Mouse (Mus musculus) forebrain, embryonic 12.5 days (tissue): Measurements from ENCODE around the gene D6Ertd527e. TPM values are rescaled to one million over a fixed set of nuclear protein-coding genes. Genes with fewer than 3 reads are reported as not detected.

ENCODE experiments used
- ATAC-seq: fragments of 200-750 bp; cut with Nextera tagmentation; 2 replicates; pipeline ENCODE4 v1.8.0; 2017; ENCODE audit warnings: moderate TSS enrichment; ENCODE audit not compliant: low FRiP score
- H3K27ac ChIP-seq: fragments of 300-500 bp; sonication (generic); 2 replicates; pipeline ENCODE4 v1.5.1; 2016; ENCODE audit warnings: mild to moderate bottlenecking
- H3K27me3 ChIP-seq: fragments of 300-500 bp; sonication (generic); 2 replicates; pipeline ENCODE4 v1.6.1; 2016; ENCODE audit warnings: mild to moderate bottlenecking
- H3K36me3 ChIP-seq: fragments of 300-500 bp; sonication (generic); replicated peaks from 2 replicates; pipeline ENCODE4 v1.6.1; 2016; ENCODE audit warnings: mild to moderate bottlenecking
- H3K4me1 ChIP-seq: fragments of 300-500 bp; sonication (generic); 2 replicates; pipeline ENCODE4 v1.6.1; 2016
- H3K4me2 ChIP-seq: fragments of 300-500 bp; sonication (generic); 2 replicates; pipeline ENCODE4 v1.6.1; 2016; ENCODE audit warnings: mild to moderate bottlenecking, moderate library complexity
- H3K4me3 ChIP-seq: fragments of 300-500 bp; sonication (generic); replicated peaks from 2 replicates; pipeline ENCODE4 v1.5.1; 2016; ENCODE audit warnings: mild to moderate bottlenecking
- H3K9ac ChIP-seq: fragments of 300-500 bp; sonication (generic); 2 replicates; pipeline ENCODE4 v1.6.1; 2016; ENCODE audit warnings: mild to moderate bottlenecking
- H3K9me3 ChIP-seq: fragments of 300-500 bp; sonication (generic); 2 replicates; pipeline ENCODE4 v1.6.1; 2016
- WGBS: fragments of 180-500 bp; shearing (Covaris S2); methylation state at CpG from one replicate; pipeline ENCODE4 v1.1.7; 2016; 5-methylcytosine and 5-hydroxymethylcytosine counted together
- polyA plus RNA-seq: library from polyadenylated mRNA; unstranded; fragments of >200 nt; fragmentation: Nextera tagmentation; extraction: Ambion mirVana; gene quantifications from 2 replicates; pipeline ENCODE4 v1.2.1, GENCODE M21; 2016

D6Ertd527e gene
- polyA plus RNA-seq, 1 experiment from 2014 or later, result 0.19 TPM

GRCm38 (mm10) chr6:87116596-87116995 lies 12.1 kb downstream of the D6Ertd527e start:
- ATAC-seq, result no peak
- WGBS, result 81% methylated on average over 7 of the region's 7 CpGs

DNA sequence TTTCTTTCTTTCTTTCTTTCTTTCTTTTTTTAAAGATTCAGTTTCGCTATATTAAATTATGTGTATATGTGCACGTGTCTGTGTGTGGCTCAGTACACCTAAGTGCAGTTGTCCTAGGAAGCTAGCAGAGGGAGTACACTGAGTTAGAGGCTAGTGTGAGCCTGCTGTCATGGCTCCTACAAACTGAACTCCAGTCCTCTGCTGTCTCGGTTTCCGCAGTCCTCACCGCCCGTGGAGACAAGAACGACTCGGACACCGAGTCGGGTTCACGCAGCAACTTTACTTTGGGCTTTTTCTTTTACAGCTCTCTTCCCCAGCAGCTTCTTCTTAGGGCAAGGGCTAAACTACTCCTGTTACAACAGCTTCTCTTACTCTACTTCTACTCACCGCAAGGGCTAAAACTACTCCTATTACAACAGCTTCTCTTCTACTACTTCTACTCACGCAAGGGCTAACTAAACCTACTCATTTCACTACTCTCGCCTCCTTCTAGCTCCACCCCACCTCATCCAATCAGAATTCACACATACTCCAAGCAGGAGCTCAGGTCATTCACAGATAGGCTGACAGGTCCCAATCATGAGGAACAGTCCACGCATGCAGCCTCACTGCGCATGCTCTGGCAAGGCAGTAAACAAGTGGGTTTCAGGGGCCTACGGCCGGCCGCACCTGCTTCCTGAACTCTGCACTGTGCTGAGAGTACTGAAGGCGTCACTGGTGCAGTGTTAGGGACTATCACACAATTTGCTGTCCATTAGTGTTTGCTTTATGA lies 14.7 kb downstream of the D6Ertd527e start:
- Histone ChIP-seq H3K9me3 (no peaks in the 10 kb centered on the region), H3K27ac (no peak overlapping the region), H3K27me3 (no peaks in the 10 kb centered on the region), H3K4me2 (no peak overlapping the region), H3K4me3 (no peak overlapping the region), H3K4me1 (no peaks in the 10 kb centered on the region), H3K9ac (no peak overlapping the region), H3K36me3 (no peaks in the 10 kb centered on the region)
- WGBS, result 92% methylated on average over 20 of the region's 20 CpGs
- ATAC-seq, result no peak

More at GRCm38 (mm10) chr6:87116596-87116995, 12.1 kb downstream of the D6Ertd527e start:
- H3K9me3 ChIP-seq, result no peaks in the 10 kb centered on the region
- H3K27ac ChIP-seq, result no peak overlapping the region
- H3K4me1 ChIP-seq, result no peaks in the 10 kb centered on the region
- no peaks in the 10 kb centered on the region for H3K36me3 ChIP-seq
- H3K9ac ChIP-seq, result no peak overlapping the region
- no peak overlapping the region for H3K4me2 ChIP-seq
- H3K27me3 ChIP-seq, result no peaks in the 10 kb centered on the region
- H3K4me3 ChIP-seq, result no peak overlapping the region

GRCm38 (mm10) chr6:87119975-87120374 lies 15.4 kb downstream of the D6Ertd527e start:
- no peak overlapping the region for H3K27ac ChIP-seq
- no peak overlapping the region for H3K9ac ChIP-seq
- H3K4me1 ChIP-seq, result no peaks in the 10 kb centered on the region
- ATAC-seq, result no peak
- H3K4me3 ChIP-seq, result no peak overlapping the region
- no peaks in the 10 kb centered on the region for H3K9me3 ChIP-seq
- H3K4me2 ChIP-seq, result no peak overlapping the region
- H3K27me3 ChIP-seq, result no peaks in the 10 kb centered on the region
- 91% methylated on average over 4 of the region's 4 CpGs for WGBS
- no peaks in the 10 kb centered on the region for H3K36me3 ChIP-seq

GRCm38 (mm10) chr6:87120661-87121060 lies 16.1 kb downstream of the D6Ertd527e start:
- no peaks in the 10 kb centered on the region for H3K27me3 ChIP-seq
- no peak overlapping the region for H3K9ac ChIP-seq
- no peak for ATAC-seq
- H3K4me3 ChIP-seq, result no peak overlapping the region
- no peaks in the 10 kb centered on the region for H3K36me3 ChIP-seq
- no peaks in the 10 kb centered on the region for H3K9me3 ChIP-seq
- H3K27ac ChIP-seq, result no peak overlapping the region
- WGBS, result 87% methylated on average over 6 of the region's 6 CpGs
- no peak overlapping the region for H3K4me2 ChIP-seq
- no peaks in the 10 kb centered on the region for H3K4me1 ChIP-seq

GRCm38 (mm10) chr6:87121961-87122360 lies 17.4 kb downstream of the D6Ertd527e start:
- WGBS, result 85% methylated on average over 7 of the region's 7 CpGs
- no peaks in the 10 kb centered on the region for H3K27me3 ChIP-seq
- H3K4me3 ChIP-seq, result no peak overlapping the region
- H3K9ac ChIP-seq, result no peak overlapping the region
- H3K9me3 ChIP-seq, result no peaks in the 10 kb centered on the region
- no peak for ATAC-seq
- no peaks in the 10 kb centered on the region for H3K36me3 ChIP-seq
- no peak overlapping the region for H3K27ac ChIP-seq
- no peaks in the 10 kb centered on the region for H3K4me1 ChIP-seq
- no peak overlapping the region for H3K4me2 ChIP-seq

DNA sequence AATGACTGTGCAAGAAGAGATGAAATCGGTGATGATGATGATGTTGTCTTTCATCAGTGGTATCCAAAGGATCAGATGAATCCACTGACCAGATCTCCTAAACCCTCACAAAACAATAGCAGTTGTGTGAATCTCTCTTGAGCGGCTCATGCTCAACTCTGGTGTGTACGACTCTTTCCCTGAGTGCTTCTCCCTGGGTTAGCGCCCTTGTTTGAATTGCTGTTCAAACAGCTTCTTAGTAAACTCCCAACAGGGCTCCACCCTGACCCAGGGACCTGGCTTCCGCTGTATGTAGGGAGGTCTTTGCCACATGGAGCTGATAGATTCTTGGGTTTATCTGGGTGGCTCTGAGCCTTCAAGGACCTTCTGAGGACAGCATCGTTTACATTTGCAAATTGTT lies 18.9 kb downstream of the D6Ertd527e start:
- 89% methylated on average over 6 of the region's 6 CpGs for WGBS
- ATAC-seq, result no peak
- no peaks in the 10 kb centered on the region for H3K4me1 ChIP-seq

DNA sequence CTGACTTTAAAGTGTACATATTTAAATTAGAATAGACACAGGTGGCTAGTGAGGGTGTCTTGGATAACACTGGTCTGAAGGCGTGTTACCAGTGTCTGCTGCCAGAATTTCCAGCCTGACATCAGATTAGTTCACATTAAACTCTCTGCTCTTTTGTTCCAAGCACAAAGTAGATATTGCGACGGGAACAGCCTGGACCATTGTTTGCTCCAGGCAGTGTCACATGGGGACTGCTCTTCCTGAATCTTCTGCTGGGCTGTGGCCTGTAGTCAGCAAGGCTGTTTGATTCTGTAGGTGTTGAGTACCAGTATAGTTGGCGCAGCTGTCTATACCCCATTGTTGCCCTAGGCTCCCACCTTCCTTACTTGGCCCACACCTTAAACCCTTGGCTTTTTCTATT lies 19.4 kb downstream of the D6Ertd527e start:
- no peak overlapping the region for H3K27ac ChIP-seq
- no peak overlapping the region for H3K4me3 ChIP-seq
- 90% methylated on average over 4 of the region's 4 CpGs for WGBS
- H3K4me2 ChIP-seq, result no peak overlapping the region
- H3K4me1 ChIP-seq, result no peaks in the 10 kb centered on the region
- no peaks in the 10 kb centered on the region for H3K36me3 ChIP-seq
- no peaks in the 10 kb centered on the region for H3K9me3 ChIP-seq
- no peak for ATAC-seq
- no peaks in the 10 kb centered on the region for H3K27me3 ChIP-seq
- H3K9ac ChIP-seq, result no peak overlapping the region

More for the DNA sequence above, 18.9 kb downstream of the D6Ertd527e start:
- Histone ChIP-seq H3K27ac (no peak overlapping the region), H3K4me3 (no peak overlapping the region), H3K9ac (no peak overlapping the region), H3K9me3 (no peaks in the 10 kb centered on the region), H3K36me3 (no peaks in the 10 kb centered on the region), H3K27me3 (no peaks in the 10 kb centered on the region), H3K4me2 (no peak overlapping the region)

DNA sequence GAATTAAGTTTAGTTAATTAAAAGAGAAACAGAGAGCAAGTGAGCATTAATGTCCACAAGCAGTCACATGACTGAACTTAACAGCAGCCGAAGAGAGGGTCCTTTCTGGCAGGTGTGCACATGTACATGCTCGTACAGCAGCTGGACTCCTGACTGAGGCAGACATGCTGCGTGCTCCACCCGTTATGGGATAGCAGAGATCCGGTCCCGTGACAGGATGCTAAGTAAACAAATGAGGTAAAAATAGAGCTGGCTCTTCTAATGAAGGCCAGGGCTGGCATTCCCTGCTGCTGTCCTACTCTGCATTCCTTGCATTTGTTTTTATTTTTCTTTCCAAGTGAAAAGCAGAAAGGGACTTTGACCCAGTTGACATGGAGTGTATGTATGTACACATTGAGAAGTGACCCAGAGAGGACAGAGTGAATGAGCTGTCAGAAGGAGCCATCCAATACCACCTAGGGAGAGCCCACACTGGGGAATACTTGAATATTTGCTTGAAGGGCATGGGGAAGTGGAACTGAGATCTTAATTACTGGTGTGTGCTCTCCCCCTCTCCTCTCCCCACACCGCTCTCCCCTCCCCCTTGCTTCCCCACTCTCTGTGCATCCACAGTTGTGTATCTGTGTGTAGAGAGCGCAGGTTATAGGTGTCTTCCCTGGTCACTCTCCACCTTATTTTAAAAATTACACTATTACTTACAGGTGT lies 22.7 kb downstream of the D6Ertd527e start:
- no peak for ATAC-seq
- no peaks in the 10 kb centered on the region for H3K27me3 ChIP-seq
- H3K4me2 ChIP-seq, result no peak overlapping the region
- H3K27ac ChIP-seq, result no peak overlapping the region
- H3K4me1 ChIP-seq, result no peaks in the 10 kb centered on the region
- no peaks in the 10 kb centered on the region for H3K36me3 ChIP-seq
- H3K9me3 ChIP-seq, result no peaks in the 10 kb centered on the region
- 67% methylated on average over 8 of the region's 8 CpGs for WGBS
- no peak overlapping the region for H3K4me3 ChIP-seq
- H3K9ac ChIP-seq, result no peak overlapping the region

- H3K4me1 ChIP-seq, result no peaks in the 10 kb centered on the region
- no peak overlapping the region for H3K4me3 ChIP-seq
- no peak for ATAC-seq
- no peak overlapping the region for H3K9ac ChIP-seq
- WGBS, result 96% methylated on average over 8 of the region's 8 CpGs
- H3K36me3 ChIP-seq, result no peaks in the 10 kb centered on the region
- H3K9me3 ChIP-seq, result no peaks in the 10 kb centered on the region
- H3K4me2 ChIP-seq, result no peak overlapping the region
- no peaks in the 10 kb centered on the region for H3K27me3 ChIP-seq
- no peak overlapping the region for H3K27ac ChIP-seq
Measured at GRCm38 (mm10) chr6:87129861-87130260, 25.3 kb downstream of the D6Ertd527e start.

GRCm38 (mm10) chr6:87130628-87131027 lies 26.1 kb downstream of the D6Ertd527e start:
- no peak for ATAC-seq
- H3K4me3 ChIP-seq, result no peak overlapping the region
- no peaks in the 10 kb centered on the region for H3K9me3 ChIP-seq
- over 99% methylated on average over 7 of the region's 7 CpGs for WGBS
- H3K27me3 ChIP-seq, result no peaks in the 10 kb centered on the region
- no peak overlapping the region for H3K4me2 ChIP-seq
- peaks cover 1% of the 10 kb centered on the region; the same call in 1 of the 2 replicates for H3K36me3 ChIP-seq
- no peak overlapping the region for H3K9ac ChIP-seq
- H3K27ac ChIP-seq, result no peak overlapping the region
- no peaks in the 10 kb centered on the region for H3K4me1 ChIP-seq

DNA sequence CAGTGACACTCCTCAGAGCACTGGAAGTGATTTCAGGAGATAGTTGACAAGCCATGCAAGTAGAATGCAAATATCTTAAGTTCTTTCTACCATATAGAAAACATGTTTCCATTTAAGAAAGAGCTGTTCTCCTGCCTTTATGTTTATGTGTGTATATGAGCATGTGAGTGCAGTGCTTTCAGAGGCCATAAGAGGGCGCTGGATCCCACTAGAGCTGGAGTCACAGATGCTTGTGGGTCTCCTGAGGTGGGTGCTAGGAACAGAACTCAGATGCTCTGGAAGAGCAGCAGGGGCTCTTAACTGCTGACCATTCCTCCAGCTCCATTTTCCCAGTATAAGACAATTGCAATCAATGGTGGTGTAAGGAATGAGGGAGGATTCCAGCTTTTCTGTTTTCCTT lies 26.5 kb downstream of the D6Ertd527e start:
- Histone ChIP-seq H3K4me1 (no peaks in the 10 kb centered on the region), H3K4me2 (no peak overlapping the region), H3K27ac (no peak overlapping the region), H3K27me3 (no peaks in the 10 kb centered on the region), H3K36me3 (peaks cover 5% of the 10 kb centered on the region; the same call in 1 of the 2 replicates), H3K9me3 (no peaks in the 10 kb centered on the region), H3K9ac (no peak overlapping the region), H3K4me3 (no peak overlapping the region)
- 72% methylated on average over 1 of the region's 1 CpGs for WGBS
- ATAC-seq, result no peak

- Histone ChIP-seq H3K4me3 (no peak overlapping the region), H3K9me3 (no peaks in the 10 kb centered on the region), H3K9ac (no peak overlapping the region), H3K4me2 (no peak overlapping the region), H3K4me1 (no peaks in the 10 kb centered on the region), H3K27ac (no peak overlapping the region), H3K27me3 (no peaks in the 10 kb centered on the region), H3K36me3 (peaks cover 13% of the 10 kb centered on the region; the same call in 1 of the 2 replicates)
- ATAC-seq, result no peak
- WGBS, result 92% methylated on average over 3 of the region's 3 CpGs
Measured at GRCm38 (mm10) chr6:87133520-87133919, 29.0 kb downstream of the D6Ertd527e start.
